Mouse (Mus musculus): ENCODE measurements around the gene Tspan5.

Gene Tspan5

GRCm38 (mm10) chr3:138740291-138740690 is 1.7 kb upstream of the Tspan5 start:
- ChIA-PET POLR2A (interaction anchor here in 1 of 4 experiments (0.6 to 2.8 kb wide), 2 partner anchors 61 to 78 kb away, joined by 8 to 9 read pairs; no protein-coding TSS in a partner anchor), CTCF (no interaction called here)

DNA sequence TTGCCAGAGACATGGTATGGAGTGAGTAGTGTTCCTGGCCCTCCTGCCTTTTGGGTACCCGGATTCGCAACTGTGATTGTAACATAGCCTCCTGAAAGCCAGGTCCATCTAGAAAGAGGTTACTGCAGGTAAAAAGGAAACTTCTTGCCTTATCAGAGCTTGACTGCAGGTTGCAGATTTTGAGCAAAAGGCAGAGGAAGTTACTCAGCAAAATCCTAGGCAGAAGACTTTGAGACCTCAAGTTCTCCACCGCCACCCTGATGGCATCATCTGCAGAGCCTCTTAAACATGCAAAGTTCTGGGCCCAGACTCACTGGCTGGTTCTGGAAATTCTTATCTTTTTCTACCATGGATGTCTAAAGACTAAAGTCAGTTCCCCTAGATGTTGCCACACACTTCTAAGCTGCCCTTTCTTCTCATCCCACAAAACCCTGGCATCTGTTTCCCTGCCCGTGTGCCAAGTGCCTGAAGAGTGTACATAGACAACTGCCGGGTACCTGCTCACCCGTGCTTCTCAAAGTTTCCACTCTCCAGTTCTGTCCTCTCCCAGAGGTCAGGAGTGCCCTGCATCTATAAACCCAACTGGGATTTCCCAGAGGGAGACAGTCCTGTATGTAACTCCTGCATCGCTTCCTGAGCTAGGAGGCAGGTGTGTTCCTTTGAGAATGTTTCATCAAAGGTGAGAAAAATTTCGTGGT is 1.0 kb upstream of the Tspan5 start:
- POLR2A ChIA-PET, result interaction anchor here in 3 of 4 experiments (0.6 to 2.8 kb wide), 25 partner anchors 10 to 785 kb away, joined by 3 to 11 read pairs (median 4); no protein-coding TSS in a partner anchor
- CTCF ChIA-PET, result interaction anchor here in 2 of 4 experiments (0.6 to 0.8 kb wide), 2 partner anchors 34 to 142 kb away, joined by 3 to 4 read pairs; no protein-coding TSS in a partner anchor

DNA sequence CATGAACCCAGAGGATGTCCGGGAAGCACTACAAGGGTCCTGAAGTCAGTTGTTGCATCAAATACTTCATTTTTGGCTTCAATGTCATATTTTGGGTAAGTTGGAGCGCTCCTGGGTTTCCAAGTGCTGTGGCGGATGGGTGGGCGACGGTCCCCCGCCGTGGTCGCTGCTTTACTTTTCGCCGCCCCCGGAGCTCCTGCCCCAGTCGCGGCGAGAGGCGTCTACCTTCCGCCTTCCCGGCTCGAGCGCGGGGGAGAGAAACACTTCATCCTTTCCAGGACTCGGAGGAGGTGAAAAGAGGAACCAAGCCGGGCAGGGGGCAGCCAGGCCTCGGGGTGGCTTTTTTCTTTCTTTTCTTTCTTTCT is 553 bp downstream of the Tspan5 start:
- CTCF ChIA-PET, result interaction anchor here in 1 of 4 experiments (0.9 to 1.6 kb wide), 3 partner anchors 87 to 164 kb away, joined by 3 to 4 read pairs (median 4); no protein-coding TSS in a partner anchor

GRCm38 (mm10) chr3:138743061-138743671 is 1.2 kb downstream of the Tspan5 start:
- CTCF ChIA-PET, result interaction anchor here in 1 of 4 experiments (1.6 kb wide), 1 partner anchor 163 kb away, joined by 4 read pairs; no protein-coding TSS in a partner anchor
- POLR2A ChIA-PET, result interaction anchor here in 2 of 4 experiments (0.6 to 2.8 kb wide), 7 partner anchors 8 to 287 kb away, joined by 3 to 11 read pairs (median 5); no protein-coding TSS in a partner anchor

More for the DNA sequence above, 553 bp downstream of the Tspan5 start:
- POLR2A ChIA-PET, result interaction anchor here (0.6 to 2.8 kb wide), 29 partner anchors 9 to 599 kb away, joined by 3 to 11 read pairs (median 4); partner anchors contain the start of gene Trmt10a (in 1 of the 4)

DNA sequence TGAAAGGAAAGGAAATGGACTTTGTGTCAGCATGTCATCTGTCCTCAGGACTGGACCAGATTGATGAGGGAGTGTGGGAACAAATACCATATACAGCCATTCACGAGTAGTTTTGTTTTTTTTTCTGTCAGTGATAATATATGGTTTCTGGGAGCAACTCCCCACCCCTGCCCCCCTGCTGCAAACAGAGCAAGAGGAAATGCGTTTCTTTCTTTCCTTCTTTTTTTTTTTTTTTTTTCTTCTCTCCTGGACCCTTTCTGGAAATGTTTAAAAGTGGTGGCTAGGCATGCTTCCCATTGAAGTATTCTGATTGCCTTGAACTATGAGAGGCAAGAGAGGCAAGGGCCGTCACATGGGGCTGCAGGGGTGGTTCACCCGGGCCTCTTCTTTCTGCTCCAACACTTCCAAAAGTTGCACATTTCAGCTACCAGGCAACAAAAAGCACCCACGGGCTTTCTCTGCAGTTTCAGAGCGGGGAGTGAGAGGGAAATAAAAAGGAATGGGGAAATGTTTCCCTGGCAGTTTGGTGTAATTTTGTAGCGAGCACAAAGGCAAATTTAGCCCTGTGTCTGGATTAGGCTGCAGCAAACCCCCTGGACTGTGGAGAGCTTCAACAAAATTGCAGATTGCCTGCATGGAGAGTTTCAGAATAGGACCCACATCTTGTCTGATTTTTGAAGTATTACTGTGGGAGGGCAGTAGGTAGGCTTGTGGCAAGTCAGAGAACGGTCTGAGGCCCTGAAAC is 2.2 kb downstream of the Tspan5 start:
- ChIA-PET POLR2A (interaction anchor here in 2 of 4 experiments (0.7 to 2.0 kb wide), 5 partner anchors 9 to 79 kb away, joined by 3 to 5 read pairs (median 4); no protein-coding TSS in a partner anchor), CTCF (interaction anchor here in 1 of 4 experiments (0.7 kb wide), 1 partner anchor 19 kb away, joined by 19 read pairs; no protein-coding TSS in a partner anchor)

- POLR2A ChIA-PET, result interaction anchor here in 2 of 4 experiments (0.6 to 2.0 kb wide), 4 partner anchors 18 to 912 kb away, joined by 3 to 5 read pairs (median 4); no protein-coding TSS in a partner anchor
- CTCF ChIA-PET, result no interaction called here
Measured at GRCm38 (mm10) chr3:138745091-138745490, 3.1 kb downstream of the Tspan5 start.

DNA sequence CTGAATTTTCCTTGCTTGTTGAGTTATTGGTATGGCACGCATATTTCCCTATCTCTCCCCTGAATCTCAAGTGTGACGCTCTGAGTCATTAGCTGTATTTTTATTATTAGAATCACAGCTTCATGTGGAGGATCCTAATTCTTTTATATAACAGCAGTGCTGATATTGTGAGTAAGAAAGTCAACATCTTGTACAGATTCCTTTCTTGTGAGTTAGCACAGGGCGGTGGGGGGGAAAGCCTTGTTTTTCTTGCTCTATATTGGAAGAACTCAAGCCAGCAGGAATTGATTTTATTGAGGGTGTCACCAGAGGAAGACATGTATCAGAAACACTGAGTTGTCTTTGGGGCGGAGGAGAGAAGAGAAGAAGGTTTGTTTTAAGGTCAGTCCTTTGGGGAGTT is 3.6 kb downstream of the Tspan5 start:
- ChIA-PET POLR2A (interaction anchor here in 2 of 4 experiments (0.8 to 2.0 kb wide), 3 partner anchors 17 to 132 kb away, joined by 3 to 4 read pairs (median 3); no protein-coding TSS in a partner anchor), CTCF (no interaction called here)

DNA sequence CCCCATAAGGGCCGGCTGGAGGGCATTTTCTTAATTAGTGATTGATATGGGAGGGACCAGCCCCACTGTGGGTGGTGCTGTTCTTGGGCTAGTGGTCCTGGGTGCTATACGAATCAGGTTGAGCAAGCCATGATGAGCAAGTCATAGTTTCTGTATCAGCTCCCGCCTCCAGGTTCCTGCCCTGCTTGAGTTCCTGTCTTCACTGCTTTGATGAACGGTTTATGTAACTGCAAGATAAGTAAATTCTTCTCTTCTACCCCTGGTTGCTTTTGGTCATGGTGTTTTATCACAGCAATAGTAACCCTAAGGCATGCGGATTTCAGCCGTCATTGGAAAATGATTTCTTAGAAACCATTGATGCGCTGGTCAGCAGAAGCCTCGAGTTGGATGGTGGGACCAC is 4.6 kb downstream of the Tspan5 start:
- POLR2A ChIA-PET, result interaction anchor here in 2 of 4 experiments (0.8 to 2.0 kb wide), 2 partner anchors 16 to 131 kb away, joined by 3 to 4 read pairs; no protein-coding TSS in a partner anchor

DNA sequence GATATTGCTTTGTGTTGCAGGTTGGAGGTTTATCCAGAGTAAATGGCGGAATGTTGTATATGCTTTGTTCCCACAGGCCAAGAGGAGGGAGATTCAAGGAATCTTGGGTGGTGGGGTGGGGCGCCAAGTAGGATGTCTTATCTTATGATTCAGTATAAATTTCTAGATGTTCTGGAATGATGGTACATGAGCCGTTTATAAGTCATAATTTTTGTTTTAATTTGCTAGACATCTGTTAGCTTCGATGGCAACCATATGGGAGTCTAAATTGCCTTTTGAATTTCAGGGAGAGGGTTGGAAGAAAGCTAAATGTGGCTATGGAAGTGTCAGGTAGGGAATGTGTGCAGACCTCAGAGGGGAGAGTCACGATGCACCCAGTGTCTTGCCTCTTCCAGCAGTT is 5.0 kb downstream of the Tspan5 start:
- CTCF ChIA-PET, result no interaction called here
- POLR2A ChIA-PET, result no interaction called here

More for the DNA sequence above, 4.6 kb downstream of the Tspan5 start:
- CTCF ChIA-PET, result no interaction called here

DNA sequence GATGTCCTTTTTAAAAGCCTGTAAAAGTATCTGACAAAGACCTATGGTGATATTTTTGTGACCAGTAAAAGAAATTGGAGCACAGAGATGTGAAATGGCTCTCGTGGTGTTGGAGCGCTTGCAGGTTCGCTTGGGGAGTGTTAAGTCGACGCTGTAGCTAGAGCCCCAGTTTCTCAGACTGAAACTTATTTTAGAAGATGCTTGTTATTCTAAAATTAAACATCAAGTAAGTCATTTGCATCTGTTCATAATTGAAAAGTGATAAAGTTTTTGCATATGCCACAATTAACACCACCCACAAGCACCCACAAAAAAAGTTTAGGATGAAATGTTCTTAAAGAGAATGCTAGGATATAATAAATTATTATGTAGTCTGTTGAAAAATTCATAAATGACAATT is 6.0 kb downstream of the Tspan5 start:
- POLR2A ChIA-PET, result interaction anchor here in 1 of 4 experiments (0.6 kb wide), 1 partner anchor 42 kb away, joined by 3 read pairs; no protein-coding TSS in a partner anchor
- CTCF ChIA-PET, result interaction anchor here in 1 of 4 experiments (0.7 kb wide), 1 partner anchor 60 kb away, joined by 4 read pairs; no protein-coding TSS in a partner anchor

- ChIA-PET CTCF (no interaction called here), POLR2A (interaction anchor here in 2 of 4 experiments (0.7 to 1.0 kb wide), 2 partner anchors 11 to 51 kb away, joined by 3 read pairs; no protein-coding TSS in a partner anchor)
Measured at GRCm38 (mm10) chr3:138749645-138750044, 7.7 kb downstream of the Tspan5 start.

GRCm38 (mm10) chr3:138751328-138751727 is 9.3 kb downstream of the Tspan5 start:
- CTCF ChIA-PET, result no interaction called here
- POLR2A ChIA-PET, result interaction anchor here in 2 of 4 experiments (0.6 to 1.9 kb wide), 3 partner anchors 9 to 105 kb away, joined by 3 to 5 read pairs (median 5); partner anchors contain the start of gene Tspan5 (in 1 of the 2)

- ChIA-PET CTCF (no interaction called here), POLR2A (interaction anchor here in 2 of 4 experiments (0.7 to 1.9 kb wide), 4 partner anchors 9 to 888 kb away, joined by 3 to 5 read pairs (median 3); partner anchors contain the start of genes H2afz (in 1 of the 2) and Tspan5 (in 1 of the 2))
Measured at GRCm38 (mm10) chr3:138752056-138752455, 10.1 kb downstream of the Tspan5 start.

DNA sequence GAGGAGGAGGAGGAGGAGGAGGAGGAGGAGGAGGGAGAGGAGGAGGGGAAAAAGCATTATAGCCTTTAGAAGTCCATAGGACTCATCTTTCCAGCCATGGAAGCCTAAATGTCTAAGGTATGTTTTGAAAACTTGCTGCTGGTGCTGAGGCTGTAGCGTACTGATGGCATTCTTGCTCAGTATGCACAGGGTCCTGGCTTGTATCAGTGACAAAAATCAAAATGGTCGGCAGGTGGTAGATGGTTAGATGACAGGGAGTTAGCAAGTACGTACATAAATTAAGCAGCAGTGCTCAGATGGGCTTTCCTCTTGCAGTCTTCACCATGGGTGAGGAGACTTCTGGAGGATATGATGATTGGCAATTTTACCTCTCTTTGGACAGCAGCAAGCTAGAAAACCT is 10.8 kb downstream of the Tspan5 start:
- ChIA-PET CTCF (interaction anchor here in 1 of 4 experiments (0.8 kb wide), 1 partner anchor 20 kb away, joined by 3 read pairs; no protein-coding TSS in a partner anchor), POLR2A (interaction anchor here in 2 of 4 experiments (0.7 to 1.9 kb wide), 4 partner anchors 10 to 889 kb away, joined by 3 to 5 read pairs (median 4); partner anchors contain the start of genes Tspan5 (in 2 of the 2) and H2afz (in 1 of the 2))

GRCm38 (mm10) chr3:138753182-138753885 is 11.3 kb downstream of the Tspan5 start:
- CTCF ChIA-PET, result interaction anchor here in 1 of 4 experiments (0.8 kb wide), 1 partner anchor 19 kb away, joined by 3 read pairs; no protein-coding TSS in a partner anchor
- POLR2A ChIA-PET, result interaction anchor here in 3 of 4 experiments (0.5 to 1.7 kb wide), 7 partner anchors 9 to 889 kb away, joined by 3 to 6 read pairs (median 3); partner anchors contain the start of genes H2afz (in 1 of the 3) and Tspan5 (in 1 of the 3)

DNA sequence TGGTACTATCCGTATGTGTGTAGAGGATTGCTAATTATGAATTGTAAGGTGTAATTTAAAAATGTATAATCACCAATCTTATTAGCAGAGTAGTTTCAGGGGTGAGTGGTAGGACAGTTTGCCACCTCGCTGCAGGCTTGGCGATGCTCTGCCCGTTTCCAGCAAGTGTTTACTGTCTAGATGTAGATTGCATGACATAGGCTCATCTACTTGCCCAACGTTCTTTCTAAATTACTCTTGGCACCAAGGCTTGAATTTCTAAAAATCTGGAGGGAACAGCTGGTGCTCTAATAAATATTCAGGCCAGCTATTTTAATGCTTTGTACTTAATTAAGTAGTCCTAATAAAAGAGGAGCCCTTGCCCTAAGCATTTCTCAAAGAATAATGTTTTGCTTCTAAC is 12.3 kb downstream of the Tspan5 start:
- ChIA-PET POLR2A (interaction anchor here in 2 of 4 experiments (1.0 to 1.7 kb wide), 3 partner anchors 8 to 16 kb away, joined by 4 to 6 read pairs (median 4); partner anchors contain the start of gene Tspan5 (in 1 of the 2)), CTCF (no interaction called here)

GRCm38 (mm10) chr3:138757283-138757682 is 15.3 kb downstream of the Tspan5 start:
- ChIA-PET POLR2A (interaction anchor here in 1 of 4 experiments (1.0 kb wide), 1 partner anchor 82 kb away, joined by 3 read pairs; no protein-coding TSS in a partner anchor), CTCF (no interaction called here)

All from embryonic stem cell, embryonic (primary cell).